Mouse (Mus musculus) gastrocnemius, adult 2 months (tissue): ENCODE measurements around the gene Tcp1. TPM values are rescaled to one million over a fixed set of nuclear protein-coding genes. Genes with fewer than 3 reads are reported as not detected.
"Not testable (repeated sequence)": the region's sequence is repeated elsewhere in the genome, so short reads cannot be mapped to it uniquely, and the experiment has no call there.

ENCODE experiments used
- DNase-seq: peaks from one replicate; pipeline ENCODE4 v3.0.0; 2022
- H3K27ac ChIP-seq: fragments of 200-600 bp; 2 replicates; pipeline ENCODE4 v1.8.1; 2022; ENCODE audit warnings: mild to moderate bottlenecking
- H3K4me3 ChIP-seq: fragments of 200-600 bp; 2 replicates; pipeline ENCODE4 v1.8.1; 2022; ENCODE audit warnings: mild to moderate bottlenecking, moderate library complexity
- CTCF ChIP-seq: fragments of 200-600 bp; IDR thresholded peaks from 2 replicates; pipeline ENCODE4 v1.8.1; 2022; ENCODE audit warnings: antibody characterized with exemption, mild to moderate bottlenecking, moderate library complexity
- intact Hi-C: fragments of 180-260 bp; cut with DNase I; formaldehyde crosslinking; loops from one replicate; pipeline ENCODE4 v1.15.1; 2025
- total RNA-seq, 2 experiments: library from RNA; stranded (reverse); gene quantifications; 2 replicates each; pipeline ENCODE4 v1.2.3; 2021

The Tcp1 gene
- total RNA-seq, 2 experiments from 2014 or later: 175 to 177 TPM

DNA sequence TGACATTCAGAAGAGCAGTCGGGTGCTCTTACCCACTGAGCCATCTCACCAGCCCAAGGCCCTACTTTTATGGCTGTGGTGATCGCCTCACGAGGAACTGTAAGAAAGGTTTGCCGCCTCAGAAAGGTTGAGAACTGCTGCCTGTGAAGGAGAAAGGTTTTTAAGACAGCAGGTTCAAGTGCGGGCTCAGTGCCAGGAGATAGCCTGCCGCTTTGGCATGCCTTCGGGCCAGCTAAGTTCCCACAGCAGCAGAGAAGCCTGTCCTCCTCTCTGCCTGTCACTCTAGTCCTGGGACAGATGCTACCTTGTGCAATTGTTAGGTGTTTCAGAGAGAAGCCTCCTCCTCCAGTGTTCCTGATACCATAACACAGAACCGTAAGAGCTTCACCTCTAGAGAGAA, 41.2 kb downstream of the Tcp1 start:
- no peak for TF ChIP-seq CTCF
- Histone ChIP-seq H3K4me3 (no peak overlapping the region), H3K27ac (no peak overlapping the region)
- intact Hi-C loops: no loop called here
- no peak for DNase-seq

DNA sequence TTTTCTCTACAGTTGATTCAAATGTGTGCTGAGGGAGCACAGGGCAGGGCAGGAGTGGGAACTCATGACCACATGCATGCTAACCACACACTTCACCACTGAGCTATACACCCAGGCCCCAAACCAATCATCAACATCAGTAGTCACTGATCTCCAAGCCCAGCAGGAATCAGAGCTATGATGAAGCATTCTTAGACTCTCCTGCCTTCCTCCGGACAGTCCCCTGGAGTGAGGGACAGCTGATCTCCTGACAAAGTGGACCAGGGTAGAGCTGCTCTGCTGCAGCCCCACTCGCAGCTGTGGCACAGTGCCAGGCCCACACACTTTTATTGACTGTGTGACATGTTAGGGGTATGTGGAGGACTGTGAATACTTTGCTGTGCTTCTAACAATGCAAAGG, 43.9 kb downstream of the Tcp1 start:
- H3K4me3 ChIP-seq, intact Hi-C loops, H3K27ac ChIP-seq, DNase-seq: not testable (repeated sequence)

DNA sequence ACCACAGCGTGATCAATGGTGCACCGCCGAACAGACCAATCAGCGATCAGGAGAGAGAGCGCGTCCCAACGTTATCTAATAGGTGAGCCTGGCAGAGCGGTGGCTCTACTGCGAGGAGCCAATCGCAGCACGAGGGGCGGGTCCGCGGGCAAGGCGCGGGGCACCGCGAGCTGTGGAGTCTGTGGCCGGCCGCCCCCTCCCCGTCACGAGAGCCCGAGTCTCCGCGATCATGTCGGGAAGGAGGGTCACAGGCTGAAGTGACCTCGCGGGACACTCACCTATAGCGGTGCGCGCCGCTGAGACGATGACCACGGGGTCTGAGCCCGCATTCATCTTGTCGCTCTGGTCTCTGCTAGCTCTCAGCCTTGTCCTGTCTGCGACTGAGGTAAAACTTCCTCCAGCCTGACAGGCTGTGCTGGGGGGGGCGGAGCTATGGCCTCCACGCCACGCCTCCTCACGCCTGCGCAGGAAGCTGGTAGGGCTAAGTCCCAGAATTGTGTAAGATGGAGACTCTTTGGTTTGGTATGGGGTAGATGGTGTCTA, 44.9 kb downstream of the Tcp1 start, which contains the start of gene Acat2:
Acat2 (minus strand) TSS at position 417 of the 543 bp plus-strand sequence.
- Histone ChIP-seq H3K27ac (peak within 1 kb of the TSS; percentile 88), H3K4me3 (peak within 1 kb of the TSS; percentile 89)
- TF ChIP-seq CTCF: no peak
- intact Hi-C loops: no loop called here
- peak; percentile 96 for DNase-seq

DNA sequence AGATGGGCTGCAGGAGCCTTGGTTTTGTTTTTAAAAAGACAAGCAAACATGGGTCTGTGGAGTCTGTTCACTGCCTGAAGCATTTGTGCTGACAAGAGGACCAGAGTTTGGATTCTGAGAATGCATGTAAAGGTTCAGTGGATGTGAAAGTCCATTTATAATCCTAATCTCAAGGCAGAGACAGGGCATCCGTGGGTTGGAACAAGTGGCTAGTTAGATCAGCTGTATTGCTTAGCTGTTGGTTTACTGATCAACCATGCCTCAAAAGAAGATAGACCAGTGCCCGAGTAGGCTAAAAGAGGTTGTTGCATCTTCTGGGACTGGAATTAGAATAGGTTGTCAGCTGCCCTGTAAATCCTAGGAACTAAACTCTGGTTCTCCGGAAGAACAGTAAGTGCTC, 48.0 kb downstream of the Tcp1 start:
- DNase-seq: no peak
- no peak overlapping the region for H3K4me3 ChIP-seq
- intact Hi-C loops: no loop called here

DNA sequence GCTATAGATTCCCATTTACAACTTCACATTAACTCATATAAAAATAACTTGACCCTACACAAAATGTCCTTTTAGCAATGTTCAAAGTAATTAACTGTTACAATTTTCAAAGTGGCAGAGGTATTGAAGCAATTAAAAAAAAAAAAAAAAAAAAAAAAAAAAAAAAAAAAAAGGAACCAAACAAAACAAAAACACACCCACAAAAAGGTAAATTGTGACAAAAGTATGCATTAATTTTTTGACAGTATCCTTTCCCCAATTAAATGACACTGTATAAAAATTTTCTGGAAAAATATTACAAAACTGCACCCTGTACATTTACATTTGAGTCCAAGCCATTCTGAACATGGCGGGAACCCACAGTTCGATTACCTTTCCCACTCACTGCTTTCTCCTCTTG, 51.7 kb downstream of the Tcp1 start:
- Histone ChIP-seq H3K27ac (no peak overlapping the region), H3K4me3 (no peak overlapping the region)
- no peak for TF ChIP-seq CTCF
- intact Hi-C loops: no loop called here
- DNase-seq: no peak

More for the DNA sequence above, 48.0 kb downstream of the Tcp1 start:
- no peak overlapping the region for H3K27ac ChIP-seq
- no peak for TF ChIP-seq CTCF

DNA sequence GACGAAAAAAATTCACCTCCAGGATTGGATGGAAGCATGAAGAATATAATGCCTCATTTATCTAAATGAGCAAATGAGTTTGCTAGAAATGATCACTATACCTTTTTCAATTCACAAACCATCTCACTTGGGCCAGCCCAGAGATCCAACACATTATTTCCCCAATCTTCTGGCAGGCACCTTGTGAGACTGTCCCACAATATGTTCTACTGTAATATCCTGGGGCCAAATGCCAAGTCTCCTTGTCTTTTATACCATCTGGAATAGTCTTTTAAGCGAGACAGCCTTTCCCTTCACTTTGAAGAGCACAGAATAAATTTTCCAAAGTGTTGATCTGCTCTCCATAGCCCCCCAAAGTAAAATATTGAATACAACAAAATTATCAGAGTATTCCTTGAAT, 58.4 kb downstream of the Tcp1 start:
- no peak overlapping the region for H3K4me3 ChIP-seq
- intact Hi-C loops: no loop called here
- no peak overlapping the region for H3K27ac ChIP-seq
- no peak for DNase-seq
- no peak for TF ChIP-seq CTCF

Other genes starting within 250 kb of the Tcp1 start
- under 1 TPM in 1 of 2 experiments, not detected in 1; 0.42 TPM for gene Slc22a1, start 239.9 kb upstream of the Tcp1 start, total RNA-seq
- gene Igf2r, start 146.0 kb upstream of the Tcp1 start, total RNA-seq: 10 to 100 TPM; 36.9 to 46.7 TPM
- gene Mas1, start 47.6 kb upstream of the Tcp1 start, total RNA-seq: under 1 TPM; 0.23 to 0.25 TPM
- 1 to 10 TPM; 4.3 TPM for gene Mrgprh, start 39.7 kb upstream of the Tcp1 start, total RNA-seq
- under 1 TPM in 1 of 2 experiments, not detected in 1; 0.33 TPM for gene Pnldc1, start 5.5 kb upstream of the Tcp1 start, total RNA-seq
- gene Mrpl18, start 644 bp downstream of the Tcp1 start, total RNA-seq: 100 to 1,000 TPM in 1 of 2 experiments, 10 to 100 TPM in 1; 86.5 to 135 TPM
- not detected for gene Acat3, start 24.9 kb downstream of the Tcp1 start, total RNA-seq
- 1 to 10 TPM; 2.6 to 4.9 TPM for gene Acat2, start 45.0 kb downstream of the Tcp1 start, total RNA-seq
- 10 to 100 TPM; 29.1 to 30.0 TPM for gene Wtap, start 78.5 kb downstream of the Tcp1 start, total RNA-seq
- 100 to 1,000 TPM; 383 to 534 TPM for gene Sod2, start 91.1 kb downstream of the Tcp1 start, total RNA-seq
- gene Gpr31b, start 136.6 kb downstream of the Tcp1 start, total RNA-seq: not detected
- gene Tcp10b, start 145.4 kb downstream of the Tcp1 start, total RNA-seq: under 1 TPM; 0.28 to 0.36 TPM
- not detected for gene Unc93a, start 216.1 kb downstream of the Tcp1 start, total RNA-seq